Mouse (Mus musculus) lung, postnatal 10 days (tissue): Measurements from ENCODE around the gene Pkd1l3.

Experiments
- DNase-seq: peaks from one replicate; pipeline ENCODE4 v3.0.0; 2021

Gene Pkd1l3

DNA sequence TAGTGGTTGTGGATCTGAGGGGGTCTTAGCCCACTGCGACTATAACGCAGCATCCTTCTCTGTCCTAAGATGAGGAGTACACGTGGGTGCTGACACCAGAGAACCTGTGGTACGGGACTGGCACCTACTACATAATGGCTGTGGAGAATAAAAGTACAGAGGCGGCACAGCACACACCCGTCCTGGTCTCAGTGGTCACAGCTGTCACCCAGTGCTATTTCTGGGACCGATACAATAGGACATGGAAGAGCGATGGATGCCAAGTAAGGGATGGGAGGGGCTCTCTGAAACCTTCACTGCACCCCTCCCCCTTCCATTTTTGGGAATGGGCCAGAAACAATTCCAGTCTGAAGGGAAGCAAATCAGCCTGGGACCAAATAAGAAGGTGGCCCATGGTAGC is 20.8 kb downstream of the Pkd1l3 start:
- no peak for DNase-seq

DNA sequence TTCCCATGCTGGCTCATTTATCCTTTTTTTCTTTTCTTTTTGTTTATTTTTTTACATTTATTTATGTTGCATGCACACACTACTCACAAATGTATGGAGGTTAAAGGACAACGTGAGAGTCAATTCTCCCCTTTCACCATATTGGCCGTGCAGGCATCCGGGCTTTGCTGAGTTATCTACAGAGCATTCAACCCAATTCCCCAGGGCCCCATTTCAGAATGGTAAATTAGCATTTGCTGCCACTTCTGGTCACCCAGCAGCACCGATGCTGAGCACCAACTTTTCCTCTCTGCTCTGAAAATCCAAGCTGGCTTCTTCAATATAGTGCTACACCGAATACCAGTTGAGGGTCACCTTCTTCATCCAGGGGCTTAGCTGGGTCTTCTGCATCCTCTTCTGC is 24.5 kb downstream of the Pkd1l3 start:
- no peak for DNase-seq

DNA sequence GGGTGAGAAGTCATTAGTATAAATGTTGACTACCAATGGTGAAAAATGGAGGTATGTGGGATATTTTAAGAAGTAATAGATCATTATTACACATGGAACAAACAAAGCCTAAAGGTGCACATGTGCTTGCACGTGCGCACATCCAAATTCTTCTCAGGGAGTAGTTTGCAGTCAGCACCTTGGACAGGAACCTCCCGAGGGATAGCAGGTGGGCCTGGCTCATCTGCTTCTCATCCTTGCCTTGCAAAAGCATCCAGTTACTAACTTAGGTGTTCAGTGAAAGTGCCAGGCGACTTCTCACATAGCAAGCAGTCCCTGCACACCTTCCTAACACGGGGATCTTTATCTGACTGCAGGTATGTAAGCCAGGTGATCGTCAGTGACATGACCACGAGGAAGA is 26.1 kb downstream of the Pkd1l3 start:
- no peak for DNase-seq

DNA sequence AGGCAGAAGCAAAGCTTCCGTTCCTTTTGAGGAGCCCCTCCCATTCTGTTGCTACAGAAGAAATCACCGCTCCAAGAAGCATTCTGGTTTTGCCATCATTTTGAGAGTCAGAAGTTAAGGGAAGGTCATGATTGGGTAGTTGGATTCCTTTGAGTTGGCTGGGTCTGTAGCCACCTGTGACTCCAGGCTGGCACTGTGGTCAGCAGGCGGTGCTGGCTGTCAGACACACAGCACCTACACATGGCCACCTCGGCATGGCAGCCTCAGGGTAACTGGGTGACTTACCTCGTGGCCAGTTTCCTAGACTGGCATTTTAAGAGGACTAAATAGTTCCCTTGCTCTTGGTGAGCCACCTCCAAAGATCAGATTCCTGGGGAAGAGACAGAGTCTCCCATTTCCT is 26.9 kb downstream of the Pkd1l3 start:
- DNase-seq = no peak

DNA sequence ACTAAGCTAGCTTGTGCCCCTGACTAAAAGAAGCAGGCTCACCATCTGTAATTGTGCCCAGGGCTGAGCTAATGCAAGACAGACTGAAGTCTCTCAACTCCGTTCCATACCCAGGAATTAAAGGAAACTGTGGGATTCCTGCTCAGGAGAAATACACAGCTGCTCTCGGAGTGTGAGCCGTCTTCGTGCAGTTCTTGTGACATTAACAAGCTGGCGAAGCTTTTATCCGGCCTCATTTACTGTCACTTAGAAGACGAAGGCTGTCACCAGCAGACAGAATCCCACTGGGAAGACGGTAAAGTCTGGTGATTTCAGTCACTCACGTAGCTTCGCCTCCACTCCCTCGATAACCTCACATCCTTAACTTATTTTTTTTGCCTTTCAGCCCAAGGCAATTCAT is 33.0 kb downstream of the Pkd1l3 start:
- DNase-seq = no peak

DNA sequence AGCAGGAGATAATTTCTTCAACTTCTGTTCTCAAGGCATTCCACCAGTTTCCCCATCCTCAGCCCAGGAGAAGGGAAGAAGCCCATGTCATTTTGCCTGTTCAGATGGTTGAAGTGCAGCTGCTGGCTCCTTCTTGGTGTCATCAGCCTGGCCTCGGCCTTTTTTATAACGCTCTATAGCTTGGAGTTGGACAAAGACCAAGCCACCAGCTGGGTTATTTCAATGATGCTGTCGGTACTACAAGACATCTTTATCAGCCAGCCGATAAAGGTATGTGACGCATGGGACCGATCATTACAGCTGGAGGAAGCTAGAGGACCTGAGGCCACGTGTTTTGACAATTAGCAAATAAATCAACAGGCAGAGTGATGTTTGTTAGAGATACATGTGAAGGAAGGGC is 34.2 kb downstream of the Pkd1l3 start:
- DNase-seq = no peak

DNA sequence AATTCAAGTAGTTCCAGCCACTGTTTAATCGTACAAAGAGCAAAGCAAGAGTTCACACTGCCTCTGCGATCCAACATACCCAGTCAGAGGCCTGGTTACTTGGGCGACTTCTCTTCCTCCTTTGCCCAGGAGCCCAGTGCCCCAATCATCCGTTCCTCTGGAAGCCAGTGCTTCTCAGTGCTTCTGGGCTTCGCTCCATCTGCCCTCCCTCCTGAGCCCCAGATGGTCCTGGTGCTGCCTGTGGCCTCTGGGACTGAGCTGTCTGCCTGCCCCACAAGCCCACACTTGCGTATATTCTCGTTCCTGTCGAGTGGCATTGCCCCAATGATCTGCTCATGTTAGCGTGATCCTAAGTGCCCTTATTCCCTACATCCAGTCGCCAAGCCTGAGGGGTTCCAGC is 36.5 kb downstream of the Pkd1l3 start:
- no peak for DNase-seq

DNA sequence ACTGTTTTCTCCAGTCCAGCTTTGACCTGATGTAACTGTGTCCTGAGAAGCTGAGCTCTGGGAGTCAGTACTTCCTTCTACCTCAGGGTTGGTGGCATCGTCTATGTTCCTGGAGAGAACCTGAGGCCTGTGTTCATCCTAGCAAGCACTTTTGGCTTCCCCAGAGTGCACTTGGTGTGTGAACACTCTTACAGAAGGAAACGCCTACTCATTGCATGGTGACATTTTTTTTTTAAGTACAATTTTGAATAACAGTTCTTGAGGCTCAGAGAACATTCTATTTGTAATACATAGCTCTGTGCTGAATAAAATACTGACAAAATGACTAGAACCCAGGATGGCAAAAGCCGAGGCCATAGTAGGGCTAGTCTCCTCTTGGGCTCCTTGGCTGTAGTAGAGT is 42.5 kb downstream of the Pkd1l3 start:
- no peak for DNase-seq

DNA sequence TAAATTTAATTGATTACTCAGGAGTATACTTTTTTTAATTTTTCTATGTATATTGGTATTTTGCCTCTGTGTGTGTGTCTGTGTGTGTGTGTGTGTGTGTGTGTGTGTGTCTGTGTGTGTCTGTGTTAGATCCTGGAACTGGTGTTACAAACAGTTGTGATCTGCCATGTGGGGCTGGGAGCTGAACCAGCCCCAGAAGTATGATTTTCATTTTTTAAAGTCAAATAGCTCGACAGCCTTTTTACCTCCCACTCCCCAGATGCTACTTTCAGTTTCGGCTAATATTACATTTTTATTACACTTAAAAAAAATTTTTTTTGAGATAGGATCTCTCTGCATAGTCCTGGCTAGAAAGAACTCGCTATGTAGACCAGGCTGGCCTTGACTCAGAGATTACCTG is 48.0 kb downstream of the Pkd1l3 start:
- no peak for DNase-seq

DNA sequence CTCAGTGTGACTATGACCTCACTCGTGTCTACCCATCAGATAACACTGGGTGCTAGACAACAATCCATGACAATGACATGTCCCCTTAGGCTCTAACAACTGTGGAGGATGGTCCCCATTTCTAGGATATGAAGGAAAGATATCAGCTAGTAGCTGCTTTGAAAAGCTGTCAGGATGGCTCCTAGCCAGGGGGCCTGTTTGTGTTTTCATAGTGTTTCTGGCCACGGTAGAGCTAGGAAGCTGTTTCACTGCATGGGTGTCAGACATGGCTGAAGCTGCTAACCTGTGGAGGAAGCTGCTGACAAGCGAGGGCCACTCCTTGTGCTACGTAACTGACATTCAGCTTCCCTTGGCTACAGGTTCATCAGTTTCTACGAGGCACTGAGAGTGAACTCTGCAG is 52.3 kb downstream of the Pkd1l3 start:
- no peak for DNase-seq

DNA sequence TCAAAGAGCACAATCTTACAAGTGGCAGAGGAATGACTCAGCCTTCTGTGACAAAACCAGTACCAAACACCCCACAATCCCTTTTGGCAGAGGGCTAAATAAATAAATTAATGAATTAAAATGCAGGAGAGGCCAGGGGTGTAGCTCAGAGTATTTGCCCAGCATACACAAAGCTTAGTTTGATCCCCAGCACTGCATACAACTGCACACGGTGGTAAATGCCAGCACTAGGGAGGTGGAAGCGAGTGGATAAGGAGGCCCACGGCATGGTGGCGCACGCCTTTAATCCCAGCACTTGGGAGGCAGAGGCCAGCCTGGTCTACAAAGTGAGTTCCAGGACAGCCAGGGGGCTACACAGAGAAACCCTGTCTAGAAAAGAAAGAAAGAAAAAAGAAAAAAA is 58.3 kb downstream of the Pkd1l3 start:
- DNase-seq = no peak

DNA sequence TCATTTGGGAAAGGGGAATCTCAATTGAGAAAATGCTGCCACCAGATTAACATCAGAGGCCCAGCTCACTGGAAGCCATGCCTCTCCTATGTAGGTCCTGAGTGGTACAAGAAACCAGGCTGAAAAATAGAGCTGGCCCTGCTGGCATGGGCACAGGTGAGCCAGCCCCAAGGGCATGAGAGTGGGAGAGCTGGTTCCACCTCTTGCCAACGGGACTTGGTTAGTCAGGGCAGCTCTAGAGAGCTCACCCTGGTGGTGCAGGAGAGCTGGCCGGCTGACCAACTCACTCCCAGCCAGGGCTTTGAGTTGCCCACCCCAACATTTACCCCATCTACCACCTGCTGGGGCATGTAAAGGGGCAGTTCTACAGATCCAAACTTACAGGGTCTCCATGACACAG is 59.3 kb downstream of the Pkd1l3 start:
- no peak for DNase-seq

DNA sequence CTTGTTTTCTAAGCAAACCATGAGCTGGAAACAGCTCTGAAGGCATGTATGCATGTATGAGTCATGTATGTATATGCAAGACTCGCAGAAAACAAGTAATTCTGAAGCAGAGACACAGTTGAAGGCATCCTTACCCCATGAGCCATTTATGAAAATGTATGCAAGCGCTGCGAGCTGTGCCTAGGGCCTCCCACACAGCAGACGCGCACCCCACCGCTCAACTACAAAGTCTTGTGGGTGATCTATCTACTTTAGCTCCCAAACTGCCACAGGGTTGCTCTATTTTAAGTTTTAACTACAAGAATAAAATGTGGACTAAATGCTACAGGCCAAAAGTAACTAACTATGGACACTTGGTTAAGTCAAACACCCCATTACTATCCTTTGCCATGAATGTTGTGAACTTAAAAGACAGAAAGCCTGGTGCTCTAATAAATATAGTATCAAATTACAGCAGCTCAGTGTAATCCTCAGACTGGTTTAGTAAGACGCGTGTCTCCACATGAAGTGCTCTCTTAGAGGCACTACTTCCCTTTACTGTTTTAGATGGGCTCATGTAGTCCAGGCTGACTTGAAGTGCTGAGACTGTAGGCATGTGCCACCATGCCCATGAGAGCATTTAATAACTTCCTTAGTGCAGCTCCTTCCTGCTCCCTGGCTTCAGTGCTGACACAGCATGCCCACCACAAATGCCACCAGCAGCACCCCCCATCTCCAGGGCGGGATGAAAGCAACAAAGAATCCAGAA is 61.8 kb downstream of the Pkd1l3 start:
- DNase-seq = no peak

DNA sequence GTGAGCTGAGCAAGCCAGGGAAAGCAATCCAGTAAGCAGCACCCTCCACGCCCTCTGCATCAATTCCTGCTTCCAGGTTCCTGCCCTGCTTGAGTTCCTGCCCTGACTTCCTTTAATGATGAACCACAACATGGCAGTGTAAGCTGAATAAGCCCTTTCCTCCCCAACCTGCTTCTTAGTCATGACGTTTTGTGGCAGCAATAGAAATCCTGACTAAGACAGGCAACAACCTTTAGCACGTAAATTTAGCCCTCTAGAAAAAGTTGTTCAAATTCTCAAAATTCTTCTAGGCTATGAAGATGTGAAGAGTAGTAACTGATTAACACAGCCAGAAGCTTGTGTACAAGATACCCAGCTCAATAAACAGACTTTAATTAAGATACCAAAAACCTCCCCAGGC is 67.2 kb downstream of the Pkd1l3 start:
- no peak for DNase-seq

DNA sequence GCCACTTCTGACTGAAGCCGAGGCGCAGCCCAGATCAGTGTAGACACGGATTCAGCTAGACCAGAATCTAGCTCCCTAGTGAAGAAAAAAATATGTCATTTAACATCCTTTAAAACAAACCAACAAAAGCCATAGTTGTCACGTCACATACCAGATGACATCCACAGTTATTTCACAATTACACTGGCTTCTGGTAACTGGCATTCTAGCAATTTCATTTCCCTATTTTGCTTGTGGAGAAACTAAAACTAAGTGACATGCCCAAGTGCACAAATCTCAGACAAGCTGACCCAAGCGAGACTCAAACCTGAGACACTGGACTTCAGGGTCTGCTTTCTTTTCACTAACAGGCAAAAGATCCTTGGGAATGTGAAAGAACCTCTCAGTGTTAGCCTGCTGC is 67.8 kb downstream of the Pkd1l3 start:
- DNase-seq = no peak

DNA sequence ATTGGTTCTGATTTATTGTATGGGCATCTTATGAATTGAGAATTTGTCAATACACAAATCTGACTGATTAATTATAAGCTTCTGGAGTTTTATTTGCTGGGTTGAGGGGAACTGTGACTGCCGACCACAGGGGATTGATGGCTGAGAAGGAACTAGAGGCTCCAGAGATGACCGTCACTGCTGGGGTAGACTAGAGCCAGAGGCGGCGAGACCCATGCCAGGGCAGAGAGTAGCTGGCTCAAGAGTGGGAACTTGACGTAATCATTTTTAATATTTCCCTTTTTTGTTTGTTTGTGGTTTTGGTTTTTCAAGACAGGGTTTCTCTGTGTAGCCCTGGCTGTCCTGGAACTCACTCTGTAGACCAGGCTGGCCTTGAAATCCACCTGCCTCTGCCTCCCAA is 72.9 kb downstream of the Pkd1l3 start:
- no peak for DNase-seq

DNA sequence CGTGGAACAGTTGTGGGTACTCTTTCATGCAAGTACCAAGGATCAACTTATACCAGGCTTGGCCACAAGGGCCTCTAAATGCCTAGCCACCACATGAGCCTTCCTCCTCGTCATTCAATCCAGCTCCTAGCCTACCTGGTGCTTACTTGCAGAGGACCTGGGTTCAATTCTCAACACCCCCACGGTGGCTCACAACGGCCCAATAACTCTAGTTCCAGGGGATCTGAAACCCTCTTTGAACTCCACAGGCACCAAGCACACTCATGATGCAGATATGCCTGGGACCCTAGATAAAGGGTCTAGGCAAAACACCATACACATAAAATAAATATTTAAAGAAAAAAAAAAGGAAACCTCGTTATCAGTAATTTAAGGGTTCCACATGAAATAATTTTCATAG is 77.5 kb downstream of the Pkd1l3 start:
- peak; percentile 10 for DNase-seq

DNA sequence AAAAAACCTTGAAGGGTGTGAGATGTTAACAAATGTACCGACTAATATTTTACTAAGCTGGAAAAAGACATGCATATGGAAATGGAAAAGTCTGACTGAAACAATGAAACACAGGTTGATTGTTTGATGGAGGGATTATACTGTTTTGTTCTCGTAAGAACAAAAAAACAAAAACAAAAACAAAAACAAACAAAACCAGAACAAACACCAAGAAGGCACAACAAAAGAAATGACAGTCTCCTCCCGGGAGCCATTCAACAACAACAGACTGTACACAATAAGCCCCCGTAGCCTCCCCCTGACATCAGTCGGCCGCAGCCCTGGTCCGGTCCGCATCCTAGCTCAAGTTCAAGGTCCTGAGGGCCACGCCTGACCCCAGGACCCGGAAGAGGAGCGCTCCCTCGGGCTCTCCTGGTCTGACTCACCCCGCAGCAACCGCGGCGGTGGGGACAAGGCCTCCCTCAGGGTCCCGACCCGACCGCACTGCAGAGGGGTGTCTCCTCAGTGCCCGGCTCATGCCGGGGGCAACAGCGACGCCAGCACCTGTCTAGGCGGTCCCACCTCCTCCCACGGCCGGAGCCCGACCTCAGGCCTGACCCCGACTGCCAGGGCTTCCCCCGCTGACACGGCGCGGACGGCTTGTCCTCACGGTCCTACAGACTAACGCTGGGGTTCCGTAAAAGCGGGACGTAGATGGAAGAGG is 78.3 kb downstream of the Pkd1l3 start:
- no peak for DNase-seq

DNA sequence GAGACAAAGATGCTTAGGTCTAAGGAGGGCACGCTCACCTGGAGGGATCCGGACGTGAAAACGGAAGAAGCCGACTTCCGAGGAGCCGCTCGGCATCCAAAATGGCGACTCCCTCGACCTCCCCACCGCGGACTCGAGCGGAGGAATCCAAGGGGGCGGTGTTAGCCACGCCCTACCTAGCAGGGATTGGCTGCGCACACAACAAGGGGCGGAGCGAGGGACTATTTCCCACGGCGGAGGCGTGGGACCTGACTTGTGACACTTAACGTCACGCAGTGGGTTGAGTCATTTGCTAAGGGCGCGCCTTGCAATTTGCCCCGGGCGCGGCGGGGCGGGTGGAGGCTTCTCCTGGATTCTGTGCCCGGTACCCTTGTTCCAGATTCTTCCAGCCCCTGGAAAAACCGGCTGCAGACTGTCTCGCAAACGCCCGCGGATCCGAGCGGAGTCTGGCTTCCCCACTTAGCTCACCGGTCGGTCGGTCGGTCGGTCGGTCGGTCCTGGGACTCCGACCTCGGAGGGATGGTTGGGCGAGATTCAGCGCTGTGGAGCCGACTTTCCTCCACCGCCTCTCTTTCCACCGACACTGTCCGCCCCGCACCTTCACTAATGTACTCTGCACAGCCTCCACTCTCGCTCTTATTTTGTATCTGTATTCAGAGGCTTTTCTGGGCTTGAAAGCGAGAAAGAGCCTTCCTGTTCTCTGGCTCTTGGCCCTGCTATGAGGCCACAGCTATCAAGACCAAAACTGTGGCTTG is 79.0 kb downstream of the Pkd1l3 start, which contains the start of gene Ist1:
Gene Ist1, minus strand, starts transcription at position 115 of the 755 bp plus-strand sequence.
- peak; percentile 99 for DNase-seq

DNA sequence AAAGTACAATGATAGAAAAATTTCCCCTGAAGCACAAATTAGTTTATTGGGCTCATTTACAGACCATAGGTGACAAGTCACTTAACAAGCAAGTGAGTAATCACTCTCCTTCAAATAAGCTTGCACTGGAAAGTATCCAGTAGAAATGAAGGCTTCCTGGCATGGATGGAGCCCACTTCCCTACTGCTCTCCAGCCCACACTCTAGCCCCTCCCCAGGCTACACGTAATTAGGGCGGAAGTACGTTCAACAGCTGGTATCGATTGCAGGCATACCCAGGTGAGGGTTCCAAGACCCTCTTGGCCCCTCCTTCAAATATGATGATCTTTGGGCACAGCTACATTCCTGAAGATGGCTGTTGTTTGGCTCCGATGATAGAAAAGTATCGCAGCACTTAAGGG is 79.8 kb downstream of the Pkd1l3 start:
- no peak for DNase-seq

DNA sequence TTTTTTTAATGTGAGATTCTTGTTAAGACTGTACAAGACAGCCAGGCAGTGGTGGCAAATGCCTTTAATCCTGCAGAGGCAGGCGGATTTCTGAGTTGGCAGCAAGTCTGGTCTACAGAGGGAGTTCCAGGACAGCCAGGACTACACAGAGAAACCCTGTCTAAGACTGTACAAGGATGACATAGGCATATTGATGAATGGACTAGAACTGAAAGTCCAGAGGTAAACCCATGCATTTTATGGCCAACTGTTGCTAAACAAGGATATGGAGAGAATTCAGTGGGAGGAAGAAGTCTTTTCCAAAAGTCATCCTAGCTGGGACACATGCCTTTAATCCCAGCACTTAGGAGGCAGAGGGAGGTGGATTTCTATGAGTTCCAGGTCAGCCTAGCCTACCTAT is 83.4 kb downstream of the Pkd1l3 start:
- no peak for DNase-seq

DNA sequence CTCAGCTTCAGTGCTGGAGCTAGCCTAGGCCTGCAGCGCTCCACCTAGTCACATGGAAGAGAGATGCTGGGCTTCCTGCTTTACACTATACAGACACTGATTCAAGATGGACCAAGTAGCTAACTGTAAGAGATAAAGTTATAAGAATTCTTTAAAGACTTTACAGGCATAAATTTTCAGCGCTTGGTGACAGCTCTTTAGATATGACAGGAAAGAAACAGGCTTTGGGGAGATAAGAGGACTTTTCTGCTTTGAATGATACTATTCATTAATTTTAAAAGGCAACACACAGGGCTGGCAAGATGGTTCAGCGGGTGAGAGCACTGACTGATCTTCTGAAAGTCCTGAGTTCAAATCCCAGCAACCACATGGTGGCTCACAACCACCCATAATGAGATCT is 84.2 kb downstream of the Pkd1l3 start:
- DNase-seq = no peak

DNA sequence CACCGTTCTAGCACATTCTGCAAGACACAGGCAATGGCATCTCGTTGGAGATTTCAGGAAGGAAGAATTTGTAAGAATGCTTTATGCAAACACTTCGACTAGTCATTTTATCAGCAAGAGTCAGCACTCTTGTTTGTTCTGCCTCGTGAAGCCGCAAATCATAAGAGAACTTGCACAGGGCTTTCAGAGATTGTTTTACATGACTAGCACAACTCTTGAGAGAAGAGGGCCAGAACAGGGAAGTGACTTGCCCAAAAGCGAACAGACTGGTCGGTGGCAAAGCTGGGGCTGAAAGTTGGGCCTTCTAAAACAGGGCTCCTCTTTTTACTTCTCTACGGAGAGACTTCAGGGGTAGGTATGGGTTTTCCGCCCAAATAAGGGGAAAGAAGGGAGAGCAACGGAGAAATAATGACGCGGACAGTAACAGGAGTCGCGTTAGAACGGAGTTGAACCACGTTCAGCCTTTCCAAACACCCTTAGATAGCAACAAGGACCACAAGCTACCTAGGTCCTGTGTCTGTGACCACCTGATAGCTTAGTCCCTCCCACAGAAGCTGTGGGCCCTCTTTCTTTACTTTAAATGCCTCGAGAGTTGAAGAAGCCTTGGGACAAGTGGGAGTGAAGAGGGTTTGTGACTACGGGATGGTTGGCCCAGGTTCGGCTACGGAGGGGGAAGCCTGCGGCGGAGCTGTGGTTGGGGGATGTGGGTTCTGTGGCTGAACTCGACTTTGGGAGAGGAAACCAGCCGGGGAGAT is 90.4 kb downstream of the Pkd1l3 start:
- DNase-seq = peak; percentile 32
